Mouse (Mus musculus): ENCODE results near the gene Naxd.
"Not testable (repeated sequence)": the region's sequence is repeated elsewhere in the genome, so short reads cannot be mapped to it uniquely, and the experiment has no call there.

Gene Naxd

DNA sequence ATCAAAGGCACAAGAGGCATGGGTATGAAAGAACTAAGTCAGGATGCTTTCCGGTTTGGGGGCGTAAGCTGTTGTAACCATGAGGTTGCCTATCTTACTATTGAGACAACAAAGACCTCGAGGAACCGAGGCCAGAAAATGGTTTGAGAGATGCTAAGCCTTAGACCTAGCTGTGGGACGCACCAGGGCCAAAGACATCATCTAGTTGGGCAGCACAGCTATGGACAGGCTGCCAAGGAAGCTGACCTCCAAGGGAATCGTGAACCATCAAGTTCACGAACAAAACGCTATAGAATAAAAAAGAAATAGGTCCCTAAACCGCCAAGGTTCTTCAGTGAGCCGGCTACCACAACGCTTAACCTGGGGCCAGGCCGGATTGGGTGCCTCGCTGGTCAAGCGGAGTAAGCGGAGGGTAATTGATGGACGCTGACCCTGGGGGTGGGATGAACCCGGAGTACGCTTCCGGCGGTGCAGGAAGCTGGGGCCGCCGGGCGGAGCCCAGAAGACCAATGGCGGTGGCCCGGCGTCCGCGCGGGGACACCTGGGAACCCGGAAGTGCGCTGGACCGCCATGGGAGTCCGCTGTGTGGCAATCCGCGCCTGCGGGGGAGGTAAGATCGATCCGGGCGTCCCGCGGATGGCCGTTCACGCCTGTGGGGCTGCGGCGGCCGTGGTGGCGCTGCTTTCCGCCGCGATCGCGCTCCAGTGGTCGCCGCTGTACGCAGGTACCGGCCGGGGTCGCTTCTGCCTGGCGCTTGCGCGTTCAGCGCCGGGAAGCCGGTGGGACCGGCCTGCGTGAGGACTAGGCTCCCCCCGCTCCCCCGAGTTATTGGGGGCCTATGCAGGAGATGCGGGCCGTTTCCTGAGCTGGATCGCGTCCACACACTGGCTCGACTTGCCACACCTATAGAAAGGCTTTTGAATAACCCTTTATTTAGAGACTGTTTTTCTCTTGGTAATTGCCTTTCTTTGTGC is at the start of gene Naxd:
Naxd (plus strand) TSS at position 490 of the 974 bp plus-strand sequence.
- DNase-seq, result peak; percentile 91

DNA sequence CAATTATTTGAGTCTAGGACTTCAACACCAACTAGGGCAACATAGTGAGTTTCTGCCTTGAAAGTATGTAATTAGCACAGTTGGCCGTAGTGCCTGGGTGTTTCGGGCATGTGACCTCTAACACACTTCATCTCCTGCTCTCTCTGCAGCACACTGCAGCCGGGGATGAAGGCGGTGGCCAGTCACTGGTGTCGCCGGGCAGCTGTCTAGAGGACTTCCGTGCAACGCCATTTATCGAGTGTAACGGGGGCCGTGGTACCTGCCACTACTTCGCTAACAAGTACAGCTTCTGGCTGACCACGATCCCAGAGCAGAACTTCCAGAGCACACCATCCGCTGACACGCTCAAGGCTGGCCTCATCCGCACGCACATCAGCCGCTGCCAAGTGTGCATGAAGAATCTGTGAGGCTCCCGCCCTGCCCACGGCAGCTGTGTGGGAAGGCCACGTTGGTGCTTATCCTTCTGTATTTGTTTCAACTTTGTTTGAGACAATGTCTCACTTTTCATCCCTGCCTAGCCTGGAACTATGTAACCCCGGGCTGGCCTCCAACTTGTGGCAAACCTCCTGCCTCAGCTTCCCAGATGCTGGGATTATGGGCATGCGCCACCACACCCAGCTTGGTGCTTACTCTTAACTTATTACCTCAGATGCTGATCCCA is 49.3 kb upstream of the Naxd start:
- no peak for DNase-seq

DNA sequence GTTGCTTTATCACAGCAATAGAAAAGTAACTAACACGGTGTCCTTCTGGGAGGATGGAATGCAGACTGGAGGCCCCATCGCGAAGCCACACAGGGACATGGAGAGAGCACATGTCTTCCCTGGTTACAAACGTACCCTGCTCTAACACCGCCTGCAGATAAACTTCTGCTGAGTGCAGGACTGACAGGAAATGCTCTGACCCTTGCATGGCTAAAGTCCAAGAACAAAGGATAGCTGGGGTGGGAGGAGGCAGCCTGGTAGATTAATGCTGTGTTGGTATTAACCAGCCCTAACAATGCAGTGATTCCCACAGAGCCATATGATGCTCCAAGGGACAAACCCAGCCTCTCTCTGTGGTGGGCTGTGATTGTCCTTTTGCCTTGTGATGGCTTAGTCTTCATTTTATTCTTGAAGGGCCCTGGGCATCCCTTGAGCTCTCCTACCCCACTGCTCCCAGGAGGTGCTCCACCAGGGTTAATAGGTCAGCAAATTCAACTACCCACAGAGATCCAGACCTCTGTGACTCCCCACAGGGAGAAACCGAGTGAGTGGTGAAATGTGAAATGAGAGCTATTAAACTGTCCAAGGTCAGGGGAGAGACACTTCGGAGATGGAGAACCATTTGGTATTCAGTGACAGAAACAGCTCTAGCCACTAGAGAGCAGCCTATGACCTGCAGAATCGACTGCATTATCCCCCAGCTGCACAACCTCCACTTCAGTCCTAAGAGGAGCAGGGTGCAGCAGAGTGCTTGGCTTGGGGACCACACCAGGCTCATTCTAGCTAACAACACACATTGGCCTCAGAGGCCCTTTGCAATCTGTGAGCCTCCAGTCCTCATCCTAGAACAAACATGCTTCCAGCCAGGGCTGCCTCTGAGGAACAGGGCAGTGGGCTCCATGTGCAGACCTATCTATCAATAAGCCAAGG is 46.9 kb upstream of the Naxd start:
- DNase-seq, result peak; percentile 25

DNA sequence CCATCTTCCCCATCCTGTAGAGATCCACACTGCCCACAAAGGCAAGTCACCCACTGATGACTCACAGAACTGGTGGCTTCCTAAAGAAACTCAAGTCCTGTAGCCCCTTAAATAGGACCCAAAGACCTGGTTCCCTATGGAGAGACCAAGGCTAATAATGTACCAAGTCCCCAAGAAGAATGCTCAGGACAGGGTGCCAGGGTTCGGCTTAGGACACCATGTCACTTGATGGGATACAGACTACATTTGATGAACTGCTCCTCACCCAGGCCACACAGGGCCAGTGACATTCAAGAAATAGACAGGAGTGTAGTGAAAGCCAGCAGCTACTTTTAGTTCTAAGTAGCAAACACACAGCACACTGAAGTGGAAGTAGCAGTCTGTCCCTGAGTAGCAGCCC is 45.2 kb upstream of the Naxd start:
- DNase-seq, result no peak

DNA sequence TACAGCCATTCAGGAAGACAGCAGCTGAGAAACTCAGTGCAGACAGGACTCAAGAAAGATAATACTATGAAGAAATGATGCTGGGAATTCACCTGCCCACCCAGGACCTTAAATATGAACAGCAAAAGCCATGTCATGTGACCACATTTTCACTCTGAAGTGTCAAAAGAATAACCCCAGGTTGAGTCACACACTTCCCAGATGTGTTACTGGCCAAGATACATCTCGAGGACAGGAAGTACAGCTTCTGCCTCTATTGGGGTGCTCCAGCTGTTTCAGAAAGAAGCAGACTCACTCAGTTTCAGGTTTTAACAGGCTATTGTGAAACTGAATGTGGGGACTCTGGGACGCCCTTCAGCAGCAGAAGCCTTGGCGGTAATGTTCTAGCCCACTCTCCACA is 44.7 kb upstream of the Naxd start:
- DNase-seq, result no peak

DNA sequence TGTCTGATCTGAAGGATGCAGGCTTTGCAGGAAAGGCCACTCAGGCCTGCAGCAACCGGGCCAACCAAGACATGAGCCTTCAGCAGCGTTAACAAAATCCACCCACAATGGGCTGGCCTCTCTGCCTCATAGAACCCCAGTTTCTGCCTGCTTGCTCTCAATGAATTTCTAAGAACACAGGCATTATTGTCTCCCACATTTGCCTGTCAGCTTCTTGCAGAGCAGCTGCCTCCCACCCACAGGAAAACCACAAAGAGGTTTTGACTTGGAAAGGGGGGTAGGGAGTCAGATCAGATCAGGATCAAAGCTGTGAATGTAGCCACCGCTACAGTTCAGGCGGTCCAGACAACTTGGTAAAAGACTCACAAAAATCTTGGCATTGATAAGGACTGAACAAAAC is 44.3 kb upstream of the Naxd start:
- no peak for DNase-seq

DNA sequence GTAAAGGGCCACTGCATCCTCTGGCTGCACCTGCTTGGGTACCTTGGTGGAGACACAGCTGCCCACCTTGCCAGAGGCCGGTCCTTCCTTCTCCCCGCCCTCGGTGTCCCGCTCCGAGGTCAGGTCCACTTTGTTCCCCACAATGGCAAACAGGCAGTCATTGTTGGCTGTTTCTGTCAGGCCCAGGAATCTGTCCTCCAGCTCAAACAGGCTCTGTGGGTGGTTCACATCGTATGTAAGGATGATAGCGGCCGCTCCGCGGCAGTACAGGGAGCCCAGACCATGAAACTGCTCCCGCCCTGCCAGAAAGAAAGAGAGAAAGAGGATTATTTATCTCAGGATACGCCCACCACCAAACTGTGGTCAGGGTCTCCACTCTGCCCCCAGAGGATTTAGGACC is 43.1 kb upstream of the Naxd start:
- DNase-seq, result no peak

DNA sequence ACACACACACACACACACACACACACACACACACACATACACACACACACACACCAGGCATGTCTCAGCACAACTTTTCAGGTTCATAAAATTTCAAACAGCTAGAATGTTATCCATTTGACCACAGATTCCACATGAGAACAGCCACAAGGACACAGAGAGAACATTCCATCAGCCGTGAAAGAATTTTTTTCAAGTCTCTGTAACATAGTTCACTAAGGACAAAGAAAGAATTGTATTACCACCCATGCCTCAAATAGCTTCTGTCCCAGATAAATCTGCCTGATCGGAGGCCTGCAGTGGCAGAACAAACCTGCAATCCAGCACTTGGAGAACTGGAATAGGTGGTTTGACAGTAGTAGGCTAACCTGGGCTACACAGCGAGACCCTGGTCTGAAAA is 40.0 kb upstream of the Naxd start:
- DNase-seq, result no peak

DNA sequence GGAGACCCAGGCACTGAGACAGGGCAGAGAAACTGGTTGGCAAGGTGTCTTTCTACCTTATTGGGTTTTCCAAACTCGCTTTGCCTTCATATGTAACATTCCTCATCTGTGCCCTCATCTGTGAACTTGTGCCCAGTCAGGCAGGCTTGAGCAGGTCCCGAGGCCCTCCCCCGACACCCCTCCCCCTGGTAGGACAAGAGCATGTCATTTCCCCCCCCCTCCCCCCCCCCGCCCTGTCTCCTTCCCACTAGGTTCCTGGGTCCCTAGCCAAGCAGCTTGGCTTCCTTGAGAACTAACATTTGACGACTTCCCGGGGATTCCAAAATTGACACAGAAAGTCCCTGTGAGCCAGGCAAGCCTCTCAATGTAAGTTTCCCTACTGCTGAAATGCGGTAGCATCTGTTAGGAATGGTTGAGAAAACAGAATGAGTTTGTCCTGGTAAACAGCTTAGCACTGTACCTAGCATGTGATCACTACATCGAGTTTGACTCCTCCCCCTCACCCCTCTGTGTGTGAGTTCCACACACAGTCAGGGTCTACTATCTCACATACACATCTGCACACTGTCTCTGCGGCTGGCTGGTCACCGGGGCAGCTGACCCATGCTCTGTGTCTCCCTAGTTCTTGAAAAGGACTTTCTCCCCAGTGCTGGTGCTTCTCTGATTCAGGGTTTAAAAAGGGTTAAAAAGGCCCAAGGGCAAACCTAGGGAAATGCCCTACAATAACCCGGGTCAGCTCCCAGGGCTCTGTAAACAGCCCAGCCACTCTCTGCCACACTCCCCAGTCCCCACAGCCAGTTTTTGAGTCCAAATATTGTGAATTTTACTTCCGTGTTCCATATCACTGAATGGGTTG is 39.1 kb upstream of the Naxd start:
- no peak for DNase-seq

DNA sequence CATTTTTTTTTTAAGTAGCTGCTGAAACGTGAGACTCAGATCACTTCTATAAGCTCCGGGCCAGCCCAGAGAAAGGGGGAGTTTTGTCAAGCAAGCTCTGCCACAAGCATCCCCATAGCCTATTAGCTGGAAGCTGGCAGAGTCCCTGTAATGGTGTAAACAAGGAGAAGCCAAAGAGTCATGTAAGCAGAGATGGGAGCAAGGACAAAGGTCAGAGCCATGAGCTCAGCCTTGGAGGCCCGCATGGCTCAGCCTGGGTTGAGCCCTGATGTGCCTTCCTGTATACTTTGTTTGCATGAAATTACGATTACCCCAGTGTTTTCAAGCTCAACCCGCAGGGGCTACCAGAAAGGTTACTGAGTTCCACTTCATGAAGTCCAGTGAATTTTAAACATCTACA is 38.3 kb upstream of the Naxd start:
- no peak for DNase-seq

DNA sequence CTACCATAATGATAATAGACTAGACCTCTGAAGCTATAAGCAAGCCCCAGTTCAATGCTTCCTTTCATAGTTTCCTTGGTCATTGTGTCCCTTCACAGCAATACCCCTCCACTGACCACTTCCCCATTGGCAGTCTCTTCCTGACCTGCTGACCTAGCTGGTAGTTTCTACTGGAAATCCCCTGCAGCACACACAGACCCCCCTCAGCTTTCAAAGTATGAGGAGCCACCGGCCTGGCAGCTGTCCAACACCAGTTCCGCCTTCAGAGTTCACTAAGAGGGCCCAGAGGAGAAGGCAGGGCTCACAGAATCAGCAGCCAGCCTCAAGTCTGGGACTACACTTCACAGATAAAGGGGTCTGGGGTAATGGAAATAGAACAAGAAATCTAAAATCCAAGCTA is 36.4 kb upstream of the Naxd start:
- DNase-seq, result peak; percentile 69

DNA sequence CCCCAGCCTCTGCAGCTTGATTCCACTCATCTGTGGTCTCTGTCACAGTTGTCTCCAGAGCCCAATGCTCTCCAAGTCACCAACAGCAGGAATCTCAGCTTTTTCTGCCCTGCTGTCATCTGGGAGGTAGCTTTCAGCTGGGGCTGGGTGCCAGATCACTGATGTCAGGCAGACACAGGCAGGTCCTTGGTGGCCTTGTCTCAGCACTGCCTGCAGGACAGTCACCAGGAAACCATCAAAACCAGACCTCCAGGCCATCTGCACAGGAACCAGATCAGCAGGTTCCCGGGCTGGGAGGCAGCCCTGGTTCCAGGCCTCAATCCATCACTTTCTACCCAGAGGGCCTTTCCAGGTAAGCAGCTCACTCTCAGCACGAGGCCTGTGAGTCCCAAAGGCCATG is 35.5 kb upstream of the Naxd start:
- no peak for DNase-seq

DNA sequence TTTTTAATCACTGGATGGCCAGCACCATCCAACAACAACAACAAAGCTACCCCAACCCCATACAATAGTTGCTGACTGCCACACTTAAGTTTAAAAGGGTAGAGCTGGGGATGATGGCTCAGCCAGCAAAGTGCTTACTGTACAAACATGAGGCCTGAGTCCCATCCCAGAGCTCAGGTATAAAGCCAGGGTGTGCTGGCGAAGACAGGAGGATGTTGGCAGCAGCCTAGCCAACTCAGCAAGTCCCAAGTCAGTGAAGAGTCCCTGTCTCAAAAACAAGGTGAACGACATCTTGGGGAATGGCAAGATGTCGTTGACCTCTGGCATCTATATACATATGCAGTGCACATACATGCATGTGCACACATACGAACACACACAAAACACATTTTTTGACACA is 34.7 kb upstream of the Naxd start:
- DNase-seq, result no peak

DNA sequence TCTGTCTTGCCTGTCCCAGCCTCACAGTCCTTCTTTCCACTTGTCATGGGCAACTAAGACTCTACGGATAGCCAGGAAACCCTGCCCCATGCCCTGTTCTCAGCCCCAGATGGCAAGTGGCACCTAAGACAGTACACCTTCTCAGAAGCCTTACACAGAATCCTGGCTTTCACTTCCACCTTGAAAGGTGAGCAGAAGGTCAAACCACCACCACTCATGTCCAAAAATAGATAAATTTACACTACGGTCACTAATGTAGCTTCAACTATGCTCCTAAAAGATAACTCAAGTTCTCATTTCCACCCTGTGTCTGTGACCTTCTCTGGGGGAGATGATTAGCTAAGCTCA is 33.8 kb upstream of the Naxd start:
- DNase-seq, result no peak

DNA sequence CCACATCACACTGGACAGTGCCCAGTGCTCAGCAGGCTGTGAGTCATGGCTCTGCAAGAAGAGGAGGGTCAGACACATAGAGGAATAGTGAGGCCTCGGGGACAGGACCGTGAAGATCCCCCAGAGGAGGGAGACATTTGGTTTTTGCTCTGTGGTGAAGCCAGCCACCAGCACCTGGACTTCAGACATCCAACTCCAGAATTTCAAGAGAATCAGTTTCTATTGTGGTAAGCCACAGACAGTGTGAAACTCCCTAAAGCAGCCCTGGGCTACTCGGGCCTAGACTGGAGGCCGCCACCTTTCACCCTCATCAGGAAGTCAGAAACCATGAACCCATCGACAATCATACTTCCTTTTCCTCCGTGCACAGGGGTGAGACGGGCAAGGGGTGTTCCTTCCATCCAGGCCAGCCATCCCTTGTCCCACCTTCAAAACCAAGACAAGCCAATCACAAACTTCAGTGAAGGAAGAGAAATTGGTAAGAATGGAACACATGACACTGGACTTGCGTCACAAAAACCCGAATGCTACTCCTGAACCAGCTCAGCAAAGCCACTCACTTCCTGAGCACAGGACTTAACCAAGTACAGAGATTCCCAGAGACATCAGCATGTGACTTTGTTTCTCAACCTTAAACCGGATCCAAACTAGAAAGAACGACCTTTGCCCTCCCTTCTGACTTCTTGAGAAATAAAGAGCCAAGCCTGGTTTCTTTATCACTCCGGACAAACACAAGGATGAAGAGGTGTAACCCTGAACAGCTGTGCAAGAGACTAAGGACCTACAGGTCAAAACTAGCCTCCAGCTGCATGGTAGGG is 33.2 kb upstream of the Naxd start:
- peak; percentile 54 for DNase-seq

DNA sequence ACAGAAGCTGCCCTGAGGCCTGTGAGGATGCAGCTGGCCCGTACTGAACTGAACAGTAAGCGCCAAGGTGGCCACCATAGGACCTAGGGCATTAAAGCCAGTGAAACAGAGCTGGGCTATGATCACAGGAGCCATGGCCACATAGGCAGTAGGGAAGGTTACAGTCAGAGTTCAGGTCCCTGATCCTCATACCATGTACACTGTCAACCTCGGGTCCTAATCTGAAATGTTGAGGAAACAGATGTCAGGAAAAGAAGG is 32.7 kb upstream of the Naxd start:
- DNase-seq, result no peak

DNA sequence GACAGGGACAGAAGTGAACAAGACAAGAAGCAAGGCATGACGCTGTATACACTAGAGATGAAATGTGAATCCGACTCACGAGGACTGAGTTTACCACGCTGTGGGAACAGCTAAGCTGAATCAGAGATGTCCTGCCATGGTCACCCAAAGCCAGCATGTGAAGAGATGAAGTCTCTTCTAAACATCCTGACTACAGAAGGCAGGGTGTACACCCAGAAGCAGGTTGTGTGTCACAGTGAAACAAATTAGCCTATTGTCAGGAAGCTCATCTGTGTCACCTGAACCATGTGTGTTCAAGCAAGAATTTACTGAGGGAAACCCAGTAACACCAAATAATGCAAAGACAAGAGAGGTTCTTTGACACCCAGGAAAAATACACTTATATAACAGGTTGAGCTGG is 31.7 kb upstream of the Naxd start:
- DNase-seq, result no peak

DNA sequence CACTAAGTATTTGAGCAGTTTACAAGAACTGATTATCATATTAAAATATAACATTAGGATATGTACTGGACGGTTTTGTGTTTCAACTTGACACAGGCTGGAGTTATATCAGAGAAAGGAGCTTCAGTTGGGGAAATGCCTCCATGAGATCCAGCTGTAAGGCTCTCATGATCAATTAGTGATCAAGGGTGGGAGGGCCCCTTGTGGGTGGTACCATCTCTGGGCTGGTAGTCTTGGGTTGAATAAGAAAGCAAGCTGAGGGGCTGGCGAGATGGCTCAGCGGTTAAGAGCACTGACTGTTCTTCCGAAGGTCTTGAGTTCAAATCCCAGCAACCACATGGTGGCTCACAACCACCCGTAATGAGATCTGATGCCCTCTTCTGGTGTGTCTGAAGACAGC is 30.8 kb upstream of the Naxd start:
- not testable (repeated sequence) for DNase-seq

DNA sequence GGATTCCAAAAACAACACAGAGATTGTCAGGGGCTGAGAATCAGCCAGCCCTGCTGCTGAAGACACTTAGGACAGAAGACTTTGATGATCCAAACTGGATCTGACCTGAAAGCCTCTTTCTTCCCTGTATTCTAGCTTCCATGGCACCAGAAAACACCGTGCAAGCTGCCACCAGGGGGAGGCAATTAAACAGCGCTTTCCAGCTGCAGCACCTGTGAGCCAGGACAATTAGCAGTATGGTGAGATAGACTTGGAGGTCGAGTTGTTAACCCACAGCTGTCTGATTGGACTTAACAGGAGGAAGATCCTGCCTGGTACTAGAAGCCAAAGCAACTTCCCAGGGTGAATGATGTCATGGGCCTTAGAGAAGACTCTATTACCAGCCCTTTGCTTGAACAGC is 28.2 kb upstream of the Naxd start:
- no peak for DNase-seq

DNA sequence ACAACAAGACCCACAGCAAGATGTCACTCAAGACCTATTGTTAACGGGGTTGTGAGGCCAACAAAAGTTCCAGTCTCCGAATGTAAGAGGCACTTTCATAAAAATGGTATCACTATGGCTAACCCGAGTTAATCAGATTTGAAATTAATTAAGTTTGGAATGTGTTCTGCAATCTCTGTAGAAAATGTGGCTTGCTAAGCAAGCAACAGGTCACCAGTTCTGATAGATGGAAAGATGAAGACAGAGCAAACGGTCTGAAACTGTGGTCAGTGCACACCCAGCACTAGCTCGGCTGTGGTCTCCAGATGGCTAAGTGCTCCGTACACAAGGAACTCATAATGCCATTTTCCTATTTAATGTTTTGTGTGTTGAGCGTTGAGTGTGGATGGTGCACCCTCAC is 26.6 kb upstream of the Naxd start:
- DNase-seq, result no peak

DNA sequence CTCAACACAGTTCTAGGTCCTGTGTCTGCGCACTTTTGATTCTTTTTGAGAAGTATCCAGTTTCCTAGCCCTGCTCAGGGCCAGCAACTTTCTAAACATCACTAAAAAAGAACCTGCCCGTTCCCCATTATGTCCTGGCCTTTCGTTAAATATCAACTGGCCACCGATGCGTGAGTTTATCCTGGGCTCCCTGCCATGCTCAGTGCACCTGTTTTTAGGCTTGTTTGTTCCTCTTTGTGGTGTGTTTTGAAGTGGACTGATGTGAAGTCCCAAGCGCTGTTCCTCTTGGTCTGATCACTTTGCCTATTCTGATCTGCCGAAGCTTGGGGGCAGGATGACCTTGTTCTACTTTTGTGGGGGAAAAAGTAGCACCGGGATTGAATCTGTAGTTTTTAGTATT is 26.0 kb upstream of the Naxd start:
- DNase-seq, result no peak

DNA sequence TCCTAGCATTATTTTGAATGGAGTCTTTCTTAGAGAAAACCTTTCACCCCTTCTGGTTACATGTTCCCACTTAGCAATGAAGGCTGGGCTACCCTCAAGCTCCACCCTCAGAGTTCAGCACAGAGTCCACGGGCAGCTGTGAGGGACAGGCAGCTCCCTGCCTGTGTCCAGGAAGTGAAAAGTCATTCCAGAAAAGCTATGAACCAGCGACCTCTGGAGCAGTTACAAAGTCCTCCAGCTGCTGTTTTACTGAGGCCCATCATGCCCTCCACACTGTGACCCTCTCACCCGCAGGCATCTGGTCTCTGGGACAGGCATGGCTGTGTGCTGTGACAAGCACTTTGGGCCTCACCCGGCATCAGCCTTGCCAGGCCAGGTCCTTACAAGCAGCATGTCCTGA is 24.2 kb upstream of the Naxd start:
- DNase-seq, result no peak
